Mouse (Mus musculus) ES-E14 (cell line): Measurements from ENCODE around the gene Evi5.

ENCODE experiments used
- CHD2 ChIP-seq: IDR thresholded peaks from 2 replicates; pipeline ENCODE4 v1.6.1; 2014; ENCODE audit warnings: mild to moderate bottlenecking, low read depth, low read length, inconsistent platforms
- HCFC1 ChIP-seq: IDR thresholded peaks from 2 replicates; pipeline ENCODE4 v1.6.1; 2012; ENCODE audit warnings: low read length, inconsistent platforms, borderline replicate concordance; ENCODE audit not compliant: insufficient read depth
- ZNF384 ChIP-seq: IDR thresholded peaks from 2 replicates; pipeline ENCODE4 v1.6.1; 2012; ENCODE audit warnings: low read depth, low read length, inconsistent platforms

GRCm38 (mm10) chr5:107763674-107764073, 111.2 kb downstream of the Evi5 start:
- TF ChIP-seq HCFC1 = no peak
- TF ChIP-seq CHD2 = no peak
- TF ChIP-seq ZNF384 = no peak
